ENCODE assay signal across 9 mouse cellular contexts in genomic region chr5:34287838-34288145, GRCm38 (mm10). TPM values are rescaled to one million over a fixed set of nuclear protein-coding genes. Genes with fewer than 3 reads are reported as not detected.
DNase-seq lines count a peak whose midpoint lies in the region; ATAC-seq lines count a peak whose summit lies in the region.
"Had no signal": no experiment of that assay in that cellular context is flagged by ENCODE, and none has a peak within 500 bp of the region (broad histone marks: within the 10 kb centered on the region; RNA-seq: fewer than 3 reads in every experiment).

No protein-coding gene starts in this region.

- H3K9me3 ChIP-seq in limb, embryonic 13.5 days: no peaks in the 10 kb centered on the region
- no peaks in the 10 kb centered on the region for H3K9me3 ChIP-seq in stomach, embryonic 16.5 days (replicated peaks; ENCODE audit: control insufficient read depth, low read length)

- H3K27me3 ChIP-seq in limb, embryonic 13.5 days: peaks cover 89% of the 10 kb centered on the region
- H3K27me3 ChIP-seq in stomach, embryonic 16.5 days (ENCODE audit: control insufficient read depth, insufficient read depth, low read length): peaks cover 37% of the 10 kb centered on the region

- no peaks in the 10 kb centered on the region for H3K36me3 ChIP-seq in limb, embryonic 13.5 days
- no peaks in the 10 kb centered on the region for H3K36me3 ChIP-seq in stomach, embryonic 16.5 days (ENCODE audit: control insufficient read depth, insufficient read depth, low read length)

- 2% methylated on average over 18 of the region's 18 CpGs for WGBS in limb, embryonic 13.5 days
- under 1% methylated on average over 18 of the region's 18 CpGs for WGBS in stomach, embryonic 16.5 days

- H3K9ac ChIP-seq in limb, embryonic 13.5 days: peak overlapping the region; percentile 65
- H3K9ac ChIP-seq in stomach, embryonic 16.5 days (ENCODE audit: low read length): peak overlapping the region; percentile 60

- peak overlapping the region; percentile 97 for H3K4me2 ChIP-seq in limb, embryonic 13.5 days (replicated peaks)
- H3K4me2 ChIP-seq in stomach, embryonic 16.5 days (ENCODE audit: low read depth, low read length): peak overlapping the region; percentile 92

- peak overlapping the region; percentile 66 for H3K4me3 ChIP-seq in limb, embryonic 13.5 days
- peak overlapping the region; percentile 59 for H3K4me3 ChIP-seq in stomach, embryonic 16.5 days (replicated peaks; ENCODE audit: low read length)

- ATAC-seq in limb, embryonic 13.5 days (ENCODE audit: low FRiP score, low read depth): no peak
- no peak for ATAC-seq in stomach, embryonic 16.5 days (ENCODE audit: insufficient read depth, low FRiP score)

- no peak overlapping the region for H3K27ac ChIP-seq in limb, embryonic 13.5 days
- no peak overlapping the region for H3K27ac ChIP-seq in stomach, embryonic 16.5 days (ENCODE audit: low read length)

- DNase-seq in embryo, embryonic 10 days (ENCODE audit: low spot score): peak; percentile 24
- DNase-seq in embryo, embryonic 9.5 days (ENCODE audit: extremely low spot score): no peak
- DNase-seq in retina, postnatal 1 day: peak; percentile 42
- no peak for DNase-seq in retina, embryonic 14.5 days (ENCODE audit: low spot score)
- DNase-seq in right cerebral cortex, adult 18-20 months: no peak
- no peak for DNase-seq in adrenal gland, adult 8-10 months

- peaks cover 24% of the 10 kb centered on the region for H3K4me1 ChIP-seq in limb, embryonic 13.5 days
- H3K4me1 ChIP-seq in stomach, embryonic 16.5 days (ENCODE audit: control insufficient read depth, insufficient read depth, low read length): peaks cover 12% of the 10 kb centered on the region; the same call in 1 of the 2 replicates

RNA-seq across cellular contexts. Expression of gene Zfyve28, which starts 0.5 kb away (rescaled TPM):
- 0.93 and 1.3 TPM in 2 replicates for polyA plus RNA-seq in limb, embryonic 13.5 days (2015; fragmentation: Nextera tagmentation; extraction: Ambion mirVana)
- polyA plus RNA-seq in stomach, embryonic 16.5 days (2015; fragmentation: Nextera tagmentation; extraction: Ambion mirVana): 0.63 and 1.1 TPM in 2 replicates
- total RNA-seq in adrenal gland, adult 8-10 months (2022): 1 to 10 TPM in 2 of 4 experiments, under 1 TPM in 2; 0.52 to 2.1 (median 1.1) TPM

RNA-seq across cellular contexts. Expression of gene Cfap99, which starts 0.6 kb away (rescaled TPM):
- not detected in 2 replicates for polyA plus RNA-seq in limb, embryonic 13.5 days (2015; fragmentation: Nextera tagmentation; extraction: Ambion mirVana)
- polyA plus RNA-seq in stomach, embryonic 16.5 days (2015; fragmentation: Nextera tagmentation; extraction: Ambion mirVana): 0.14 TPM in 1 of 2 replicates, not detected in the other
- total RNA-seq in adrenal gland, adult 8-10 months (2022): under 1 TPM in 1 of 4 experiments, not detected in 3; 0.19 TPM
- polyA plus RNA-seq: C2C12 had no signal

RNA-seq across cellular contexts. Expression of gene Rnf4, which starts 48.3 kb away (rescaled TPM):
- polyA plus RNA-seq in limb, embryonic 13.5 days (2015; fragmentation: Nextera tagmentation; extraction: Ambion mirVana): 172 and 174 TPM in 2 replicates
- 151 and 164 TPM in 2 replicates for polyA plus RNA-seq in stomach, embryonic 16.5 days (2015; fragmentation: Nextera tagmentation; extraction: Ambion mirVana)
- total RNA-seq in adrenal gland, adult 8-10 months (2022): 100 to 1,000 TPM in 1 of 4 experiments, 10 to 100 TPM in 3; 87.2 to 105 (median 94.0) TPM

Comparison
In these comparisons a context has a peak if more than half of its experiments do, and no peak if none do; other contexts are left out.
1. DNase-seq: peak in embryo, embryonic 10 days (single experiment) and retina, postnatal 1 day (single experiment); none in embryo, embryonic 9.5 days (single experiment), retina, embryonic 14.5 days (single experiment), right cerebral cortex, adult 18-20 months (single experiment) and adrenal gland, adult 8-10 months (single experiment).